Mouse (Mus musculus): ENCODE measurements around the gene Tfcp2l1.

The Tfcp2l1 gene

GRCm38 (mm10) chr1:118650771-118651080 is 23.0 kb downstream of the Tfcp2l1 start:
- no peak for DNase-seq (ENCODE audit: low spot score in 2 of 2)

- no peak for DNase-seq (ENCODE audit: low spot score in 2 of 2)
Measured at GRCm38 (mm10) chr1:118658716-118659115, 31.0 kb downstream of the Tfcp2l1 start.

GRCm38 (mm10) chr1:118660880-118661465 is 33.2 kb downstream of the Tfcp2l1 start:
- DNase-seq (ENCODE audit: low spot score in 2 of 2) = no peak

- DNase-seq (ENCODE audit: low spot score in 2 of 2) = no peak
Measured at GRCm38 (mm10) chr1:118663062-118663461, 35.3 kb downstream of the Tfcp2l1 start.

GRCm38 (mm10) chr1:118667536-118667935 is 39.8 kb downstream of the Tfcp2l1 start:
- DNase-seq (ENCODE audit: low spot score in 2 of 2) = no peak

GRCm38 (mm10) chr1:118672196-118672595 is 44.5 kb downstream of the Tfcp2l1 start:
- DNase-seq (ENCODE audit: low spot score in 2 of 2) = peak in 1 of 2 experiments; percentile 2

GRCm38 (mm10) chr1:118674176-118674575 is 46.4 kb downstream of the Tfcp2l1 start:
- no peak for DNase-seq (ENCODE audit: low spot score in 2 of 2)

GRCm38 (mm10) chr1:118681980-118682379 is 54.2 kb downstream of the Tfcp2l1 start:
- DNase-seq (ENCODE audit: low spot score in 2 of 2) = no peak

GRCm38 (mm10) chr1:118683686-118684085 is 55.9 kb downstream of the Tfcp2l1 start:
- DNase-seq (ENCODE audit: low spot score in 2 of 2) = no peak

- DNase-seq (ENCODE audit: low spot score in 2 of 2) = no peak
Measured at GRCm38 (mm10) chr1:118687726-118688125, 60.0 kb downstream of the Tfcp2l1 start.

GRCm38 (mm10) chr1:118689830-118690229 is 62.1 kb downstream of the Tfcp2l1 start:
- DNase-seq (ENCODE audit: low spot score in 2 of 2) = no peak

GRCm38 (mm10) chr1:118694436-118694835 is 66.7 kb downstream of the Tfcp2l1 start:
- DNase-seq (ENCODE audit: low spot score in 2 of 2) = peak in 1 of 2 experiments; percentile 38

GRCm38 (mm10) chr1:118697906-118698305 is 70.2 kb downstream of the Tfcp2l1 start:
- DNase-seq (ENCODE audit: low spot score in 2 of 2) = no peak

- no peak for DNase-seq (ENCODE audit: low spot score in 2 of 2)
Measured at GRCm38 (mm10) chr1:118699118-118699890, 71.6 kb downstream of the Tfcp2l1 start.

- DNase-seq (ENCODE audit: low spot score in 2 of 2) = no peak
Measured at GRCm38 (mm10) chr1:118699961-118700360, 72.2 kb downstream of the Tfcp2l1 start.

GRCm38 (mm10) chr1:118711606-118712005 is 83.9 kb downstream of the Tfcp2l1 start:
- DNase-seq (ENCODE audit: low spot score in 2 of 2) = no peak

GRCm38 (mm10) chr1:118716225-118716624 is 88.5 kb downstream of the Tfcp2l1 start:
- no peak for DNase-seq (ENCODE audit: low spot score in 2 of 2)

- no peak for DNase-seq (ENCODE audit: low spot score in 2 of 2)
Measured at GRCm38 (mm10) chr1:118718055-118718454, 90.3 kb downstream of the Tfcp2l1 start.

- DNase-seq (ENCODE audit: low spot score in 2 of 2) = no peak
Measured at GRCm38 (mm10) chr1:118719699-118720098, 92.0 kb downstream of the Tfcp2l1 start.

GRCm38 (mm10) chr1:118720474-118721095 is 92.8 kb downstream of the Tfcp2l1 start:
- no peak for DNase-seq (ENCODE audit: low spot score in 2 of 2)

- no peak for DNase-seq (ENCODE audit: low spot score in 2 of 2)
Measured at GRCm38 (mm10) chr1:118727075-118727474, 99.3 kb downstream of the Tfcp2l1 start.

- no peak for DNase-seq (ENCODE audit: low spot score in 2 of 2)
Measured at GRCm38 (mm10) chr1:118728796-118729195, 101.1 kb downstream of the Tfcp2l1 start.

Data from cerebellum, postnatal 4 days (tissue).